Mouse (Mus musculus) 3134 (cell line): Measurements from ENCODE around the gene a.
"Not testable (repeated sequence)": the region's sequence is repeated elsewhere in the genome, so short reads cannot be mapped to it uniquely, and the experiment has no call there.

Source experiments
- DNase-seq: peaks from one replicate; pipeline ENCODE4 v3.0.0-alpha.2; 2011; ENCODE audit warnings: low spot score; ENCODE audit not compliant: insufficient read length; ENCODE audit errors: extremely low read depth

Gene a

DNA sequence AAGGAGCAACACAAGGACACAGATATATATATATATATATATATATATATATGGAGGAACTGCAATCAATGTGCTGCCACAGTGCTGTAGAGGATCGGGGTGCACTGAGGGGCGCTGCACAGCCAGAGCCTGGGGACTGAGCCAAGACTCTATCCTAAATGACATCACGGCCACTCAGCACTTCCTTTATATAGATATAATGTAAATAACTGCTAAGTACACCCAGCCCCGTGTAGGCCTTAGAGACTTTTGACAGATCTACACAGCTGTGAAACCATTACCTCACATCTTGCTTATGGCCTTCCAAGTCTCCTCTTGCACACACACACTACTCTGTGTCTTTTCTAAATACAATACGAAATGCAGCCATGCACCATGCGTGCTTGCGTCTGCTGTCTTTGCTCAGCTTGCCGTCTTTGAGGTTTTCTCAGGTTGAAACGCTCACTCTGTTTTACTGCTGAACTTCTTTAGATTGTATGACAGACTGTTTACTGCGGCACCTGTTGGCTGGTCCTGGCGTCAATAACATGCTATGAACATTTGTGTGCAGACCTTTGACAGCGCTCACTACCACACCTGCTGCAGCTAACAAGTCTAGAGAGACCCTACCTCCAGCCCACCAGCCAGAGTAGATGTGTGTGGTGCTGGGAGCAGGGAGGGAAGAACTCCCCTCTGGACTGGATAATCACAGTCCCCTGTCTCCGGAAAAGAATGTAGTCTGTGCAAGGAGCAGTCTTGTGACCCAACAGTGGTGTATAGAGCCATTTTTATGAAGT lies 126.9 kb downstream of the a start:
- DNase-seq, result no peak

DNA sequence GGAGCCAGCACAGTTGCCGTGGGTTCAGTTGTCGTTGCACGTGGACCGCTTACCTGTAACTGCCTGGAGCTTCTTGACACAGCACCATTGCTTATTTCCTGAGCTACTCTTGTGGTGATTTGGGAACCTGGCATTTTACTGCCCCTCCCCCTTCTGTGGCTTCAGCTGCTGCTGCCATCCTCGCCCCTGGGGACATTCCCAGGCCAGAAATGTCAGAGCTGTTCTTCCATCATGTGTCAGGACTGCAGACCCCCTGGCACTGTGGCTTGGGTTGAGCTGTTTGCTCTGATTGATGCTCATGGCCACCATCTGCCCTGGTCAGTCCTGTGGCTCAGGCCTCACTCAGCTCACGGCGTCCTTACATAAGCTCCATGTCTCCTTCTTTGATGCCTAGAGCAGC lies 129.7 kb downstream of the a start:
- DNase-seq, result no peak

DNA sequence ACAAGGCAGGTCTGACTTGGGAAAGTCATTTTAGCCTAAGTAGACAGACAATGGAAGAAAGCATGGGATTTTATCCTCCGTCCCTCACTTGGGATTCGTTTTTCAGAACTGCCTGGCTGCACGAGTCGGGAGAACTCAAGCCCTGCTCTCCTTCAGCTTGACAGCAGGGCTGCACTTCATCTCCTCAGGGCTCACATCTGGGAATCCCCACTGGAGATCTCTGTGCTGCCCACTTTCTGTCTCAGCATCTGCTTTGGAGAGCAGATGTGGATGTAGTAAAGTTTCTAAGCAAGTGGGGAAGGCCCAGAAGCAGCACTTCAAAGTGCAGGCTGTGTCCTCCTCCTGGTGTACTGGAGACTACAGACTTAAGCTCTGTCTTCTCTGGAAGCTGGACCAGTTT lies 130.9 kb downstream of the a start:
- not testable (repeated sequence) for DNase-seq

DNA sequence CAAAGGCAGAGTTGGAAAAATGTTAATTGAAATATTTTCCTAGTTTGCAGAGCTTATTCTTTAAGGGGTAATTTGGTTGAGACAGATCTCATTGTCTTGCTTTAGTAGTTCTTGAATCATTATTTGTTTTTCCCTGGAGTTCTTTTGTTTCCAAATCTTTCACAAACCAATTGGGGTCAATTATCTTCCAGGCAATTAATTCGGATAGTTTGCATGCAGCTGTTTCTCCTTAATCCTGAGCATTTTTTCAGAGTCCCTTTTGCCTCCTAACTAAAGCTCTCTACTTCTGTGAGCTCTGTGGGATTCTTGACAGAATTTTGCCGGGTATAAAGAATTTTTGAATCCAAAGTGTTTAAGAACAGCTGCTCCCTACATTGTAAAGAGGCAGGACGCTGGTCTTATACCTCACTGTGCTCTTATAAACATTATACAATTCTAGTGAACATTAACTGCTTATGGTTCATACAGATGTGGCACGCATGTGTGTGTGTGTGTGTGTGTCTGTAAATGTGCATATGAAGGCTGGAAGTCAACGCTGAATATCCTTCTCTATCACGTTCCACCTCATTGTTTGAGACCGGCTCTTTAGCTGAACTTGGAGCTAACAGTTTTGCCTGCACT lies 134.3 kb downstream of the a start:
- DNase-seq, result no peak

DNA sequence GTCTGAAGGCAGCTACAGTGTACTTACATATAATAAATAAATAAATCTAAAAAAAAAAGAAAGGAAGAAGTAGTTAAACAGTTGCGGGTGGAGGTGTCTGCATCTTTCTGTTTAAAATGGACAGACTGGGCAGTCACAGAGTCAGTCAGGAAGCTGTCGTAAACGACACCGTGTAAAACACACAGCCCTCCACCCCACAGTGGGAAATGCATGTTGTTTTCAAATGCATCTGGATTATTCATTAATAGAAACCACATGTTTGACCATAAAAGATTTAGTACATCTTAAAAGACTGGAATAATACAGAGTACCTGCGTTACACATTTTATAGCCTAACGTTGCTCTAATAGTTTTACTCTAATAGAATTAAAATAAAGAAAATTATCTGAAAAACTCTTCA lies 135.6 kb downstream of the a start:
- no peak for DNase-seq

DNA sequence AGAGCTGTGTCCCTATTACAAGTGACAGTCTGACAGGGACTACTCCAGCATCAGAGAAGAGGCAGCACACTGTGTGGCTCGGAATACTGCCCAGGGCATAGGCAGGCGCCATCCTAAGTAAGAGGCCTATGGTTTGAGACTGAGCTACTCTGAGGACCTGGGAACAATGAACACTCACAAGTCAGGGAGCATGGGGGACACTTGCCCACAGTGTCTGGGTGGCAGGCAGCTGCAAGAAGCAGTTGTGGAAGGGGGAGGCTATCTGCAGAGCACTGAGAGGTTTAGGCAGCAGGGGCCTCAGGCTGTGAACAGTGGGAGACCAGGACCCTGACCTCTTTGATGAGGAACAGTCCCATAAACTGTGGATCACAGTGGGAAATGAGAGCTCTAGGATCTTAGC lies 137.1 kb downstream of the a start:
- no peak for DNase-seq

DNA sequence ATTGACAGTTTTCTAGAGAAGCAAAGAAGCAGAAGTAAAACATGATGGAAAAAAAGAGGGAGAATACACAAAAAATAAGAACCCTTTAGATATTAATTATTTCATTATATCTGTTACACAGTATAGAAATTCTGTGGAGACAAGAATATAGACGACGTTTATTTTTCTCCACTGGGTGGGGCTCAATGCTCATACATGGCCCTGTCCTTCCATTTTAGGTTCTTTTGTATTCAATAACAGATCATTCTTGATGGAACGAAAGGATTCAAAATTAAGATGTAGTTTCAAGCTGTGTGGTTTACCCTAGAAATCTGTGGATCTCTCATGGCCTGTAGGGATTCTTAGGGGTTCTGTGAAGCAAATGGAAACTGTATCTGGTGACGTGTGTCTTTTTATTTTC lies 142.7 kb downstream of the a start:
- DNase-seq, result no peak

DNA sequence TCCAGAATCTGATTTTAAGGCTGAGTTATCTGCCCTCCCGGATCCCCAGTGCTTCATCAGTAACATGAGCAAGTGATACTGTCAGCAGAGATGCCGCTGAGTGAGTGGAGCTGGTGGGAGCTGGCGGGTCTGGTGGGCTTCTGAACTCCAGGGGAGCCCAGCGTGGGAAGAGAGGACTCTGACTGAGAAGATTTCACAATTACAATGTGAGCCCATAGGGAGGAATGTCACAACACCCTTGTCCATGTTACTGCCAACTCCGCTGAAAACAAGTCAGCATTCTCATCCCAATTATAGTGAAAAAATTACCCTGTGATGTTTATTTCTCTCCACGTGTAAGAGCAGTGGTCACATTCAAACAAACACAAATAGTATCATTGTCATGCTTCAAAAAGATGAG lies 144.9 kb downstream of the a start:
- no peak for DNase-seq

DNA sequence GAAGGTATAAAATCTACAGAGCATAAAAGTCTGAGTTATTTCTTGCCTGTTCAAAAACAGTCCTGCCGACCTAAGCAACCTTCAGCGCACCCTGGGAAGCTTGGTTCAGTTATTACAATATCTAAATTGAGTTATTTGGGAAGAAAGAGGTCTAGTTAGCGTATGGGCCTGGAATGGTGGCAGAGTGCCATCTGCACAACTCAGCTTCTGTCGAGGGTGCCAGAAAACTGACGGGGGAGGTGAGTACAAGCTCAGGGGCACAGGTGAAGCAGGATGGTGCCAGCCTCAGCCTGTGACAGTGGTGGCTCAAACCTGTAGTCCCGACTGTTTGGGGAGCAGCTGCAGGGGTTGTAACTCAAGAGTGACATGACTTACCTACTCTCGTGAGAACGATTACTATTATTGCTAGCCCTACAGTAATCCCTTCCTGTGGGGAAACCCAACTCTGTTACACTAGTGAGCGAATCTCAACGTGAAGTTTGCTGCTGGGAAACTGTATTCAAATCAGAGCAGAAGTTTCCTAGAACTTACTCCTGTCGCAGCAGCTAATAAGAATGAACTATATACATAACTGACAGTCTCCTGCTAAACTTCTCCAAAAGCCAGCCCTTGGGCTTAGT lies 145.4 kb downstream of the a start:
- DNase-seq, result no peak

DNA sequence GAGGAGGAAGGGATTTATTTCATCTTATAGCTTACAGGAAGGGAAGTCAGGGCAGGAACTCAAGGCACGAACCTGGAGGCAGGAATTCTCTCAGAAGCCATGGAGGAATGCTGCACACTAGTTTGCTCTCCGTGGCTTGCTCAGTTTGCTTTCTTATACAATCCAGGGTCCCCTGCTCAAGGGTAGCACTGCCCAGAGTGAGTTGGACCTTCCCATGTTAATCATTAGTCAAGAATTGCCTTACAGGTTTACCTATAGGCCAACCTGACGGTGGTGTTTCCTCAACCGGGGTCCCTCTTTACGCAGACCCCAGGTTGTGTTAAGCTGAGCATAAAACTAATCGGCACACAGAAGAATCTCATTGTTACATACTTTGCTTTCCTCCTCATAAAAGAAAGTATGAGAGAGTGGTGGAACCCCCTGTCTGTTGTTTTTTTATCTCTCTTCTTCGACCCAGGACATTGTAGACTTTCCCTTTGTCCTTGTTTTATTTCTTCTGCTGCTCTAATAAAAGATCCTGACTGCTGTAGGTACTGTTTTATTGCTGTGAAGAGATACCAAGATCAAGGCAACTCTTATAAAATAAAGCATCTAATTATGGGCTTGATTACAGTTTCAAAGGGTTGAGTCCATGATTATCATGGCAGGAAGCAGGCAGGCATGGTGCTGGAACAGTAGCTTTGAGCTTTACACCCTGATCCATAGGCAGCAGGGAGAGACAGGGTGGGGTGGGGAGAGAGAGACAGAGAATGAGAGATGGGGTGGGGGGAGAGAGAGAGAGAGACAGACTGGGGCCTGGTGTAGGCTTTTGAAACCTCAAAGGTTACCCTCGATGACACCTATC lies 146.6 kb downstream of the a start:
- DNase-seq, result no peak

DNA sequence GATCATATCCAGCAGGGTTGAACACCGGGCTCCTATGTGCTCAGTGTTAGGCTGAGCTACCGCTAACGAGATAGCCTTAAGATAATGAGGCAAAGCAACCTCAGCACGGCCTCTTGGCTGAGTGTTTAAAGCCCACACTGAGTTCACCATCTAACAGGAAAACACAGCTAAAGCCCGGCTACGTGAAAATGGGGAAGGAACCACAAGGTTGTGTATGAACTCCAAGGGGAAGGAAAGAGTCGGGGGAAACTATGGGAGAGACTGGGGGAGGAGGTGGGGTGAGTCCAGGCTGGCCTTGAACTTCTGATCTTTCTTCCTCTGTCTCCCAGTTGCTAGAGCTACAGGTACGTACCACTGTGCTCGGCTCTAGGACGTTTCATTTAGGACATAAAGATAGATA lies 150.8 kb downstream of the a start:
- DNase-seq, result no peak

DNA sequence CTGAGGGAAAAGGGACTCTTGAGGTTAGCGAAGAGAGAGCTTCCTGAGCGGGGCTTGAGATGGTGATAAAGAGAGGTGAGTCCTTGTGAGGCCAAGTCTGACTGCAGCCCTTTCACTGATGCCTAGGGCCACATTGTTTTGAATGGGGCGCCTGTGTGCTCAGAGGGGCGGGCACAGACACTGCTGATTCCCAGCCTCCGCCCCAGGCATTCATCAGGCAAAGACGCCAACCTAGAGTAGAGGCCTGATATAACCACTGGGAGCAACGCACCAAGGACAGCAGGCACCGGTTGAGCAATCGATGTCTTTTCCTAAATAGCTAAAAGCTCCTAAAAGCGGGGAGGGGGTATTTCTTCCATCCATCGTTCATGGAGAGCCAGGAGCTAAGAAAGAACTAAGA lies 151.3 kb downstream of the a start:
- DNase-seq, result no peak

DNA sequence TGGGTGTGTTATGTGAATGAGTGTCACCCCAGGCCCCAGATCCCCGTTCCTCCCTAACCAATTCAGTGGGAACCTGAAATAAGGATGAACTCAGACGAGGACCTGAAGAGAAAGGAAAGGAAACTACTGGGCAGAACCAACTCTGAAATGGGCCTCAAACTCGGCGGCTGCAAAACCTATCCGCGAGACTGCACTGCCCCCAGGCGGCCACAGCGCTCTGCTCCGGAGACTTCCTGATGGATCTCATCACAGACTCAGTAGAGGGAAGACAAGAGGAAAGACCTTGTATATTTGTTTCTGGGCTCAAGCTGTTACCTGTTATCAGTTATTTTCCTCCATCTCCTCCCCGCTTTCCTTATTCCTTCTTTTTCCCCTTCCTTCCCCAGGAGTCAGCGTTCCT lies 151.9 kb downstream of the a start:
- DNase-seq, result peak; percentile 67

DNA sequence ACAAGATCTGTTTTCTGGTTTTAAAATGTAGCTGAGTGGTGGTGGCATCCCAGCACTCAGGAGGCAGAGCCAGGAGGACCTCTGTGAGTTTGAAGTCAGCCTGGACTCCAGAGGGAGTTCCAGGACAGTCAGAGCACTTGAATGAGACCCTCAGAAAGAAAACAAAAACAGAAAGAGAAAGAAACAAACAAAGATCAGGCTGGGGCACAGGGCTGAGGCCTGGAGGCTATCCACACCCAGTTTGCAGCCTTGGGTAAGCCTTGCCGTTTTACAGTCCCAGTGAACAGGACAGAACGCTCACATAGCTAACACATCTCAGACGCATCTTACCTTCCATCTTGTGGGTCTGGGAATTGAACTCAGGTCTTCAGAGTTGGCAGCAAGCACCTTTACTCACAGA lies 155.7 kb downstream of the a start:
- DNase-seq, result no peak

DNA sequence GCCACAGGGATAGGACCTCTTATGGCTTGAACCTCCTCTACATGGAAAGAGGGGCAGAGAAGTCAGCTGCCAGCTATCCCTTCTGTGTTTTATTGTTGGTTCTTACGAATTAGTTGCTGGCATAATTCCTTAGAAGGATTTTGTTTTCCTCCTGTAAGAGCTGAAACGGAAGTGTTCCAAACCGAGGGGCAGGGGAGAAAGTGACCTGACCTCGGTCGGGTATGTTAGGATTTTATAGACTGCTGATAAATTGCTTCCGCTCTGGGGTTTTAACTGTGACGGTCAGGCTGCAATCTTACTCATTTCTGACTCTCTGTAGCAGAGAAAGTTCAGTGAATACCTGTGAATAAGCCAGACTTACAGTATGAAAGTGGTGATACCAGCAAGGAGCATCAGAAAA lies 158.2 kb downstream of the a start:
- DNase-seq, result no peak

DNA sequence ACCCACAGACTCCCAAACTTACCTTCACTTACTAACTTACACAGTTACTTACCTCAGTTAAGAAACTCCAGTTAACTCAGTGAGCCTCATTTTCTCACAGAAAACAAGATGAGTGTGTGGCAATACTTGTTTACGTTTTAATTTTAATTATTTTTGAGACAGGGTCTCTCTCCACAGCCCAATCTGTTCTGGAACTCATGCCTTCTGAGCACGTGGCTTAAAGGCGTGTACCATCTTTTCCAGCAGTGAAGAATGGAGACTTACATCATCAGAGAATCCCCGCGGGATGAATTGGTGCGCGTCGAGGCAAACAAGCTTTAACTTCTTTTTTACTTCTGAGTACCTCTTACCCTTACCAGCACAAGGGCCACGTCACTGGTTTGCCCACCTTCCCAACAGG lies 158.7 kb downstream of the a start:
- DNase-seq, result no peak

DNA sequence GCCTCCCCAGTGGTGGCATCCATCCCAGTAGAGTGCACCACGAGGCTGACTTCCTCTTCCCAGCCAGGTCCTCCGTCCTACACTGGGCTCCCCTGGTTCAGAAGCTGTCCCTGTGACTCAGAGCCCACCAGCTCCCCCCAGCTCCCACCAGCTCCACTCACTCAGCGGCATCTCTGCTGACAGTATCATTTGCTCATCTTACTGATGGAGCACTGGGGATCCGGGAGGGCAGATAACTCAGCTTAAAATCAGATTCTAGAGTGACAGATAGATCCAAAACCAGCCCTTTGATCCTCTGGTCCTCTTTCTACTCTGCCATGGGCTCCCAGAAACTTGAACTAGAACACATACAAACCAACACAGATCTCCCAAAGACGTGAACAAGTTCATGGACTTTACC lies 159.4 kb downstream of the a start:
- DNase-seq, result no peak

DNA sequence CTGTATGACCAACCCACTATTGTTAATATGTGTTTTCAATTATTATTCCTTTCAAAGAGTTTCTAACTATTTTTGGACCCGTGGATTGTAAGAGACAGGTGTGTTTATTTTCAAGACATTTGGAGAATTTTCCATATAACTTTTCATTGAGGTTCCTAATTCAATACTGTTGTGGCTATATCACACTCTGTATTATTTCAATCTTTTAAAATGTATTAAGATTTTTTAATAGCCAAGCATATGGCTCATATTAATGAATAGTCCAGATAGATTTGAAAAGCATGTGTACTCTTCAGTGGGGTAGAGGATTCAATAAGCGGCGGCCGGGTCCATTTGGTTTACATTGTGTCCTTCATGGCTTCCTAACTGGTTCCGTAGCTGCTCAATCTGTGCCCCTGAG lies 168.3 kb downstream of the a start:
- DNase-seq, result no peak

DNA sequence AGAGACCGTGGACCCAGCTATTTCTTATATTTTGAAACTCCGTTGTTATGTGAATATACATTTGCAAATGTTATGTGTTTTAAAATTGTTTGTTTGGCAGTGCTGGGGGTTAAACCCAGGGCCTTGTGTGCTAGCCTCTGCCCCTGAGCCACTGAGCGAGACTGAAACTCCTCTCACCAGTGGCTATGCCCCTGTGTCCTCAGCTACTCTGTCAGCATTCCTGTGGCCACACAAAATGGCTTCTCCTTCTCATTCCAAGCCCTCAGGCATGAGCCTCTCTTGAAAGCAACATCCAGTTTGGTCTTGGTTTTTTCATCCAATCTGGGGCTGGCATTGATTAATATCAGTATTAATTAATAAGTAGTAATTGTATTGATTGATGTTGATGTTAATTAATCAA lies 168.7 kb downstream of the a start:
- DNase-seq, result no peak

DNA sequence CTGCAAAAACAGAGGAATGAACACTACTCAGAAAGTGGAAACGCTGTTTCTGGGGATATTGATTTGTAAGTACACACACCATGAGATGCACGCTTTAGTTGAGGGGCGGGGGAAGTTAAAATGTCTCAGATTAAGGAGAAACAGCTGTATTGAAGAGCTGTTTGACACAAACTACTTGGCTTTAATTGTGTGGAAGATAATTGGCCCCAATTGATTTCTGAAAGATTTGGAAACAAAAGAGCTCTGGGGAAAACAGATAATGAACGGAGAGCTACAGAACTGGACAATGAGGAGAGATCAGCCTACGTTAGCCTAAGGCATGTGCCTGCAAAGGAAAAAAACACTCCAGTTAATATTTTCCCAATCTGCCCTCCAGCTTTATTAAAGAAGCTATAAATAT lies 172.0 kb downstream of the a start:
- DNase-seq, result no peak

DNA sequence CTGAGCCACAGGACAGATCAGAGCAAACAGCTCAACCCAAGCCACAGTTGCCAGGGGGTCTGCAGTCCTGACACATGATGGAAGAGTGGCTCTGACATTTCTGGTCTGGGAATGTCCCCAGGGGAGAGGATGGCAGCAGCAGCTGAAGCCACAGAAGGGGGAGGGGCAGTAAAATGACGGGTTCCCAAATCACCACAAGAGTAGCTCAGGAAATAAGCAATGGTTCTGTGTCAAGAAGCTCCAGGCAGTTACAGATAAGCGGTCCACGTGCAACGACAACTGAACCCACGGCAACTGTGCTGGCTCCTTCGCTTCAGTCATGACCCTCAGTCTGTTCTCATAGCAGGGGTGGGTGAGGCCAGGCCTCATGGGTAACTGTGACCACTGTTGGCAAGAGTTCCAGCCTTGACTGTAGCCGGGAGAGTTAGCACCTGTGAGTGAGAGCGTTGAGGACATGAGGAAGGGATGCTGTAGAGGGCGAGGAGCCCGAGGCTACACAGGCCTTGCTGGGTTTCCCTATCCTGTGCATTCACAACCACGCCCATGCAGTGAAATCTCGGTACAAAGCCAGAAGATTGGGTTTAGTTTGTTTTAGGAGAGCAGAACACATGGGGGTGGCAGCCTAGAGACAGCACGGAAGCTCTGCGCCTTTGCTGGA lies 178.7 kb downstream of the a start:
- not testable (repeated sequence) for DNase-seq
